Mouse (Mus musculus) hindbrain, postnatal 0 days (tissue): ENCODE data around the gene Wdr18. TPM values are rescaled to one million over a fixed set of nuclear protein-coding genes. Genes with fewer than 3 reads are reported as not detected.

ENCODE experiments used
- ATAC-seq: fragments of 200-750 bp; cut with Nextera tagmentation; 2 replicates; pipeline ENCODE4 v1.8.0; 2017; ENCODE audit warnings: mild to moderate bottlenecking, moderate TSS enrichment, moderate library complexity
- DNase-seq: peaks from one replicate; pipeline ENCODE4 v3.0.0-alpha.2; 2015; ENCODE audit warnings: low spot score
- H3K27ac ChIP-seq: fragments of 300-500 bp; sonication (generic); 2 replicates; pipeline ENCODE4 v1.5.1; 2014; ENCODE audit warnings: mild to moderate bottlenecking
- H3K27me3 ChIP-seq: fragments of 300-500 bp; sonication (generic); 2 replicates; pipeline ENCODE4 v1.6.1; 2014; ENCODE audit warnings: low read length, mixed read lengths; ENCODE audit not compliant: insufficient read depth
- H3K36me3 ChIP-seq: fragments of 300-500 bp; sonication (generic); 2 replicates; pipeline ENCODE4 v1.6.1; 2014; ENCODE audit warnings: low read length, mixed read lengths; ENCODE audit not compliant: insufficient read depth
- H3K4me1 ChIP-seq: fragments of 300-500 bp; sonication (generic); 2 replicates; pipeline ENCODE4 v1.6.1; 2014; ENCODE audit warnings: antibody characterized with exemption, low read length, mixed read lengths; ENCODE audit not compliant: insufficient read depth
- H3K4me2 ChIP-seq: fragments of 300-500 bp; sonication (generic); 2 replicates; pipeline ENCODE4 v1.6.1; 2014; ENCODE audit warnings: low read depth, mild to moderate bottlenecking, low read length, moderate library complexity, mixed read lengths
- H3K4me3 ChIP-seq: fragments of 300-500 bp; sonication (generic); 2 replicates; pipeline ENCODE4 v1.5.1; 2014; ENCODE audit warnings: low read length
- H3K9ac ChIP-seq: fragments of 300-500 bp; sonication (generic); replicated peaks from 2 replicates; pipeline ENCODE4 v1.6.1; 2014; ENCODE audit warnings: mild to moderate bottlenecking, low read length, moderate library complexity, mixed read lengths
- H3K9me3 ChIP-seq: fragments of 300-500 bp; sonication (generic); 2 replicates; pipeline ENCODE4 v1.6.1; 2016; ENCODE audit warnings: low read length, mixed read lengths
- CTCF ChIP-seq: IDR thresholded peaks from 2 replicates; pipeline ENCODE4 v1.5.1; 2016; ENCODE audit warnings: antibody characterized with exemption, control low read depth, low read depth
- WGBS: fragments of 180-500 bp; shearing (Covaris S2); extraction: QIAGEN DNeasy Blood & Tissue Kit; methylation state at CpG from one replicate; pipeline ENCODE4 v1.1.7; 2014; 5-methylcytosine and 5-hydroxymethylcytosine counted together
- polyA plus RNA-seq: library from polyadenylated mRNA; unstranded; fragments of >200 nt; fragmentation: Nextera tagmentation; extraction: Ambion mirVana; gene quantifications from 2 replicates; pipeline ENCODE4 v1.2.1, GENCODE M21; 2015
- total RNA-seq: library from RNA; depleted of rRNA; stranded (reverse); fragments of >200 nt; gene quantifications from 2 replicates; pipeline ENCODE4 v1.2.3, GENCODE M21; 2014; rRNA removed

Gene Wdr18
- total and polyA plus RNA-seq, 2 experiments from 2014 or later = 74.6 to 109 TPM

DNA sequence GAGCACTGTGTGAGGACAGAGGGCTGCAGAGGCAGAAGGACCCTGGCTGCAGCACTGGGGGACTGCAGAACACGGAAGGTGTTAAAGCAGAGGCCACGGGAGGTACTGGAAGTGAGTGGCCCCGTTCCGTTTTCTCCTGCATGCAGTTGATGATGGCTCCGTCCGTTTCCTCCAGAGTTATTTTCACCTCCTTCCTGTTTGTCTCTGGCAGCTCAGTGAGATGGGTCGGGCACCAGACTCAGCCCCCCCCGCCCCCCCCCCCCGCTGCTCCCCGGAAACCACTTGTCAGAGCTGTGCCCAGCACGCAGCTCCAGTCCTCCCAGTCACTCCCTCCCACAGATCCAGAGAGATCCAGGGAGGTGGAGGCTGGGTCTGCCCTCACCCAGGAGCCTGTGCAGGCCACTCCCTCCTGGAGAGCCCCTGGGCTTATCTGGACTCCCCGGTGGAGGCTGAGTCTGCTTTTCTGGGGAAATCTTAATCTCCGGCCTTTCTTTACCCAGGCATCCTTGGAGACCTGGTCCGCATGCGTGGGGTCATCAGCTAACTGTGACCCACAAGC, 58.9 kb downstream of the Wdr18 start:
- 0 out of 2 replicates have a peak, but pooled peaks have one; percentile 3 for TF ChIP-seq CTCF
- no peaks in the 10 kb centered on the region for H3K4me1 ChIP-seq

DNA sequence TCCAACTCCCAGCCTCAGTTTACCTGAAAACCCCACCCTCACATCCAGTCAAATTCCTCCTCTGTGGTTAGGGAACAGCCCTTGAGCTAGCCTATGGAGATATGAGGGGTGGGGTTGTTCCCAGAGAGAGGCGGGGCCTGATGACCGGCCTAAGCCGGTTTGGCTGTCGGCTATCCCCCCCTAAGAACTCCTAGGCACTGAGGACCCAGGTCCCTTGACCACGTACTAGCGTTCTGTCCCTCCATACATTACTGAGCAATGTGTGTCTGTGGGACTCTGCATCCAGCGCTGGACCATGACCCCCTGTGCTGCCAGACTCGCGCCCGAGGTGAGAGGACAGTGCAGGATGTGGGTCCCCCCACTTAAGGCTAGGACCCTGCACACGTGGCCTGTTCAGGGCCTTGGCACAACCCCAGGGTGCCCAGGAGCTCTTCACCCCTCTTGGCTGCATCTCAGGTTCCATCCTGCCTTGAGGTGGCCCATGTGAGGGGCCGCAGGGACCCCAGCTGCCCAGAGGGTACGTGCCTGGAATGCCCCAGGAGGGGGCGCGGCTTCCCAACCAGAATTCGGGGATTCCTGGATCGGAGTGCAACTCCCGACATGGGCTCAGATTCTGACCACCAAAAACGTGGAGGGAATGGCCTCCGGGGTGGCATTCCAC, 59.6 kb downstream of the Wdr18 start:
- H3K9me3 ChIP-seq = no peaks in the 10 kb centered on the region
- ATAC-seq (peak; percentile 18; the same call in 1 of the 2 replicates), DNase-seq (no peak)
- peaks cover 6% of the 10 kb centered on the region for H3K27me3 ChIP-seq
- H3K27ac ChIP-seq = no peak overlapping the region
- no peak overlapping the region for H3K4me3 ChIP-seq
- H3K4me1 ChIP-seq = no peaks in the 10 kb centered on the region
- no peaks in the 10 kb centered on the region for H3K36me3 ChIP-seq
- no peak overlapping the region for H3K9ac ChIP-seq
- no peak overlapping the region for H3K4me2 ChIP-seq
- WGBS = 8% methylated on average over 20 of the region's 20 CpGs
- no peak for TF ChIP-seq CTCF

More for the DNA sequence above, 58.9 kb downstream of the Wdr18 start:
- no peak overlapping the region for H3K4me3 ChIP-seq
- H3K27ac ChIP-seq = no peak overlapping the region
- H3K4me2 ChIP-seq = no peak overlapping the region
- WGBS = 12% methylated on average over 14 of the region's 15 CpGs
- no peaks in the 10 kb centered on the region for H3K9me3 ChIP-seq
- DNase-seq (no peak), ATAC-seq (no peak)
- no peaks in the 10 kb centered on the region for H3K36me3 ChIP-seq
- H3K9ac ChIP-seq = no peak overlapping the region
- H3K27me3 ChIP-seq = peaks cover 10% of the 10 kb centered on the region

Other genes with a start within 250 kb of the Wdr18 start
Only the 30 nearest of the 33 such genes appear.
- gene Fgf22, start 205.1 kb upstream of the Wdr18 start, total RNA-seq = 1.3 and 2.2 TPM in 2 replicates
- gene Fgf22, start 205.1 kb upstream of the Wdr18 start, polyA plus RNA-seq = 3.8 and 5.1 TPM in 2 replicates
- gene Rnf126, start 193.2 kb upstream of the Wdr18 start, total RNA-seq = 112 and 120 TPM in 2 replicates
- 108 and 119 TPM in 2 replicates for gene Rnf126, start 193.2 kb upstream of the Wdr18 start, polyA plus RNA-seq
- 2.6 and 3.3 TPM in 2 replicates for gene Fstl3, start 182.9 kb upstream of the Wdr18 start, total RNA-seq
- 3.1 and 3.2 TPM in 2 replicates for gene Fstl3, start 182.9 kb upstream of the Wdr18 start, polyA plus RNA-seq
- 0.54 and 1.8 TPM in 2 replicates for gene Prss57, start 169.2 kb upstream of the Wdr18 start, total RNA-seq
- 0.13 and 0.33 TPM in 2 replicates for gene Prss57, start 169.2 kb upstream of the Wdr18 start, polyA plus RNA-seq
- gene Palm, start 166.6 kb upstream of the Wdr18 start, total RNA-seq = 156 and 157 TPM in 2 replicates
- 221 and 242 TPM in 2 replicates for gene Palm, start 166.6 kb upstream of the Wdr18 start, polyA plus RNA-seq
- gene Misp, start 139.2 kb upstream of the Wdr18 start, total RNA-seq = 0.05 and 0.22 TPM in 2 replicates
- 0.33 TPM in 1 of 2 replicates, not detected in the other for gene Misp, start 139.2 kb upstream of the Wdr18 start, polyA plus RNA-seq
- 166 and 173 TPM in 2 replicates for gene Ptbp1, start 105.7 kb upstream of the Wdr18 start, total RNA-seq
- gene Ptbp1, start 105.7 kb upstream of the Wdr18 start, polyA plus RNA-seq = 58.9 and 65.5 TPM in 2 replicates
- gene Prtn3, start 85.7 kb upstream of the Wdr18 start, total RNA-seq = 9.4 and 20.5 TPM in 2 replicates
- 11.6 and 11.8 TPM in 2 replicates for gene Prtn3, start 85.7 kb upstream of the Wdr18 start, polyA plus RNA-seq
- 487 and 541 TPM in 2 replicates for gene Plppr3, start 85.5 kb upstream of the Wdr18 start, total RNA-seq
- 268 and 283 TPM in 2 replicates for gene Plppr3, start 85.5 kb upstream of the Wdr18 start, polyA plus RNA-seq
- not detected in 2 replicates for gene Elane, start 73.9 kb upstream of the Wdr18 start, total RNA-seq
- gene Elane, start 73.9 kb upstream of the Wdr18 start, polyA plus RNA-seq = 0.24 TPM in 1 of 2 replicates, not detected in the other
- not detected in 2 replicates for gene Cfd, start 69.3 kb upstream of the Wdr18 start, total RNA-seq
- gene Cfd, start 69.3 kb upstream of the Wdr18 start, polyA plus RNA-seq = not detected in 2 replicates
- 71.4 and 82.2 TPM in 2 replicates for gene Med16, start 51.2 kb upstream of the Wdr18 start, total RNA-seq
- gene Med16, start 51.2 kb upstream of the Wdr18 start, polyA plus RNA-seq = 43.2 and 48.4 TPM in 2 replicates
- not detected in 2 replicates for gene Gm26602, start 49.3 kb upstream of the Wdr18 start, total RNA-seq
- 4.9 and 17.2 TPM in 2 replicates for gene Gm26602, start 49.3 kb upstream of the Wdr18 start, polyA plus RNA-seq
- 7.7 and 9.4 TPM in 2 replicates for gene Kiss1r, start 43.2 kb upstream of the Wdr18 start, total RNA-seq
- 3.4 and 3.9 TPM in 2 replicates for gene Kiss1r, start 43.2 kb upstream of the Wdr18 start, polyA plus RNA-seq
- gene R3hdm4, start 38.9 kb upstream of the Wdr18 start, total RNA-seq = 111 and 133 TPM in 2 replicates
- 252 and 267 TPM in 2 replicates for gene R3hdm4, start 38.9 kb upstream of the Wdr18 start, polyA plus RNA-seq
- 9.7 and 10.1 TPM in 2 replicates for gene Arid3a, start 33.1 kb upstream of the Wdr18 start, total RNA-seq
- 2.5 and 2.6 TPM in 2 replicates for gene Arid3a, start 33.1 kb upstream of the Wdr18 start, polyA plus RNA-seq
- gene Grin3b, start 10.6 kb downstream of the Wdr18 start, total RNA-seq = 0.68 and 0.97 TPM in 2 replicates
- gene Grin3b, start 10.6 kb downstream of the Wdr18 start, polyA plus RNA-seq = 0.20 and 0.51 TPM in 2 replicates
- gene Tmem259, start 24.2 kb downstream of the Wdr18 start, total RNA-seq = 161 and 179 TPM in 2 replicates
- 25.6 and 27.1 TPM in 2 replicates for gene Tmem259, start 24.2 kb downstream of the Wdr18 start, polyA plus RNA-seq
- 17.2 and 17.9 TPM in 2 replicates for gene Cnn2, start 28.4 kb downstream of the Wdr18 start, total RNA-seq
- gene Cnn2, start 28.4 kb downstream of the Wdr18 start, polyA plus RNA-seq = 15.0 and 16.4 TPM in 2 replicates
- 11.6 and 19.1 TPM in 2 replicates for gene Abca7, start 36.3 kb downstream of the Wdr18 start, total RNA-seq
- gene Abca7, start 36.3 kb downstream of the Wdr18 start, polyA plus RNA-seq = 2.3 and 2.4 TPM in 2 replicates
- gene Arhgap45, start 56.5 kb downstream of the Wdr18 start, total RNA-seq = 2.9 and 3.3 TPM in 2 replicates
- gene Arhgap45, start 56.5 kb downstream of the Wdr18 start, polyA plus RNA-seq = 1.7 and 1.8 TPM in 2 replicates
- 93.3 and 100 TPM in 2 replicates for gene Polr2e, start 79.6 kb downstream of the Wdr18 start, total RNA-seq
- 143 TPM in 2 replicates for gene Polr2e, start 79.6 kb downstream of the Wdr18 start, polyA plus RNA-seq
- gene Gpx4, start 87.0 kb downstream of the Wdr18 start, total RNA-seq = 373 and 379 TPM in 2 replicates
- gene Gpx4, start 87.0 kb downstream of the Wdr18 start, polyA plus RNA-seq = 757 and 762 TPM in 2 replicates
- gene Sbno2, start 145.4 kb downstream of the Wdr18 start, total RNA-seq = 22.8 and 23.7 TPM in 2 replicates
- 6.9 and 7.8 TPM in 2 replicates for gene Sbno2, start 145.4 kb downstream of the Wdr18 start, polyA plus RNA-seq
- 86.4 and 86.6 TPM in 2 replicates for gene Stk11, start 155.7 kb downstream of the Wdr18 start, total RNA-seq
- 13.9 and 15.0 TPM in 2 replicates for gene Stk11, start 155.7 kb downstream of the Wdr18 start, polyA plus RNA-seq
- gene Atp5d, start 178.5 kb downstream of the Wdr18 start, total RNA-seq = 273 and 303 TPM in 2 replicates
- gene Atp5d, start 178.5 kb downstream of the Wdr18 start, polyA plus RNA-seq = 733 and 736 TPM in 2 replicates
- 270 and 288 TPM in 2 replicates for gene Cbarp, start 180.7 kb downstream of the Wdr18 start, total RNA-seq
- 95.5 and 106 TPM in 2 replicates for gene Cbarp, start 180.7 kb downstream of the Wdr18 start, polyA plus RNA-seq
- 146 and 172 TPM in 2 replicates for gene Midn, start 188.1 kb downstream of the Wdr18 start, total RNA-seq
- 14.7 and 15.8 TPM in 2 replicates for gene Midn, start 188.1 kb downstream of the Wdr18 start, polyA plus RNA-seq
- gene Cirbp, start 205.8 kb downstream of the Wdr18 start, total RNA-seq = 257 and 261 TPM in 2 replicates
- 730 and 732 TPM in 2 replicates for gene Cirbp, start 205.8 kb downstream of the Wdr18 start, polyA plus RNA-seq
- gene 1600002K03Rik, start 212.8 kb downstream of the Wdr18 start, total RNA-seq = 2.6 and 3.2 TPM in 2 replicates
- 4.3 and 4.4 TPM in 2 replicates for gene 1600002K03Rik, start 212.8 kb downstream of the Wdr18 start, polyA plus RNA-seq